Mouse (Mus musculus) kidney, postnatal 0 days (tissue): ENCODE data around the gene Fxyd6. TPM values are rescaled to one million over a fixed set of nuclear protein-coding genes. Genes with fewer than 3 reads are reported as not detected.

Experiments used
- ATAC-seq: fragments of 200-750 bp; cut with Nextera tagmentation; replicated peaks from 2 replicates; pipeline ENCODE4 v1.8.0; 2017; ENCODE audit warnings: low read depth, moderate number of reproducible peaks, moderate TSS enrichment, moderate library complexity; ENCODE audit not compliant: low FRiP score
- DNase-seq: peaks from one replicate; pipeline ENCODE4 v3.0.0-alpha.2; 2016; ENCODE audit warnings: low spot score
- H3K27ac ChIP-seq: fragments of 300-500 bp; sonication (generic); 2 replicates; pipeline ENCODE4 v1.5.1; 2014; ENCODE audit warnings: mild to moderate bottlenecking
- H3K27me3 ChIP-seq: fragments of 300-500 bp; sonication (generic); 2 replicates; pipeline ENCODE4 v1.6.1; 2014; ENCODE audit warnings: low read length, mixed read lengths; ENCODE audit not compliant: insufficient read depth
- H3K36me3 ChIP-seq: fragments of 300-500 bp; sonication (generic); 2 replicates; pipeline ENCODE4 v1.6.1; 2014; ENCODE audit warnings: low read length, mixed read lengths; ENCODE audit not compliant: insufficient read depth
- H3K4me1 ChIP-seq: fragments of 300-500 bp; sonication (generic); replicated peaks from 2 replicates; pipeline ENCODE4 v1.6.1; 2014; ENCODE audit warnings: antibody characterized with exemption, low read length, mixed read lengths; ENCODE audit not compliant: insufficient read depth
- H3K4me2 ChIP-seq: fragments of 300-500 bp; sonication (generic); 2 replicates; pipeline ENCODE4 v1.6.1; 2014; ENCODE audit warnings: mild to moderate bottlenecking, low read length, moderate library complexity, mixed read lengths
- H3K4me3 ChIP-seq: fragments of 300-500 bp; sonication (generic); replicated peaks from 2 replicates; pipeline ENCODE4 v1.5.1; 2014; ENCODE audit warnings: low read depth, low read length
- H3K9ac ChIP-seq: fragments of 300-500 bp; sonication (generic); 2 replicates; pipeline ENCODE4 v1.6.1; 2014; ENCODE audit warnings: low read depth, low read length
- H3K9me3 ChIP-seq: fragments of 300-500 bp; sonication (generic); replicated peaks from 2 replicates; pipeline ENCODE4 v1.6.1; 2016; ENCODE audit warnings: low read length, inconsistent platforms, mixed read lengths
- CTCF ChIP-seq: IDR thresholded peaks from 2 replicates; pipeline ENCODE4 v1.5.1; 2016; ENCODE audit warnings: antibody characterized with exemption, low read depth, mild to moderate bottlenecking, moderate library complexity
- WGBS: fragments of 180-500 bp; shearing (Covaris S2); extraction: QIAGEN DNeasy Blood & Tissue Kit; methylation state at CpG from one replicate; pipeline ENCODE4 v1.1.7; 2014; 5-methylcytosine and 5-hydroxymethylcytosine counted together
- polyA plus RNA-seq: library from polyadenylated mRNA; unstranded; fragments of >200 nt; fragmentation: Nextera tagmentation; extraction: Ambion mirVana; gene quantifications from 2 replicates; pipeline ENCODE4 v1.2.1, GENCODE M21; 2015

Gene Fxyd6
- polyA plus RNA-seq, 1 experiment from 2014 or later: 141 TPM

- Histone ChIP-seq H3K27ac (no peak overlapping the region), H3K36me3 (no peaks in the 10 kb centered on the region), H3K9ac (no peak overlapping the region), H3K4me1 (no peaks in the 10 kb centered on the region), H3K9me3 (no peaks in the 10 kb centered on the region), H3K27me3 (no peaks in the 10 kb centered on the region), H3K4me3 (no peak overlapping the region), H3K4me2 (no peak overlapping the region)
- DNase-seq: no peak
- no peak for ATAC-seq
- TF ChIP-seq CTCF: peak; percentile 51
- WGBS: 67% methylated on average over 8 of the region's 8 CpGs
Measured at GRCm38 (mm10) chr9:45421209-45421608, 51.2 kb downstream of the Fxyd6 start.

GRCm38 (mm10) chr9:45422761-45423298, 52.8 kb downstream of the Fxyd6 start:
- 70% methylated on average over 7 of the region's 7 CpGs for WGBS
- DNase-seq (no peak), ATAC-seq (no peak)
- Histone ChIP-seq H3K9ac (no peak overlapping the region), H3K4me2 (no peak overlapping the region), H3K36me3 (no peaks in the 10 kb centered on the region), H3K27me3 (no peaks in the 10 kb centered on the region), H3K4me3 (no peak overlapping the region), H3K27ac (no peak overlapping the region), H3K4me1 (no peaks in the 10 kb centered on the region), H3K9me3 (no peaks in the 10 kb centered on the region)
- TF ChIP-seq CTCF: no peak

- H3K9ac ChIP-seq: no peak within 1 kb of the TSS
- H3K9me3 ChIP-seq: no peaks in the 10 kb centered on the region
- ATAC-seq (no peak), DNase-seq (no peak)
- no peak within 1 kb of the TSS for H3K4me3 ChIP-seq
- H3K4me1 ChIP-seq: peaks cover 9% of the 10 kb centered on the region
- H3K27me3 ChIP-seq: peaks cover 29% of the 10 kb centered on the region
- H3K4me2 ChIP-seq: no peak within 1 kb of the TSS
- H3K27ac ChIP-seq: no peak within 1 kb of the TSS
- H3K36me3 ChIP-seq: no peaks in the 10 kb centered on the region
- 87% methylated on average over 4 of the region's 4 CpGs for WGBS
- TF ChIP-seq CTCF: no peak
Measured at GRCm38 (mm10) chr9:45426456-45426855, 56.5 kb downstream of the Fxyd6 start, which contains the start of gene Dscaml1. TSS of gene Dscaml1 (plus strand) at chr9:45426628.

- no peak overlapping the region for H3K27ac ChIP-seq
- H3K36me3 ChIP-seq: no peaks in the 10 kb centered on the region
- no peak overlapping the region for H3K4me3 ChIP-seq
- no peak overlapping the region for H3K9ac ChIP-seq
- DNase-seq: no peak
- H3K4me2 ChIP-seq: no peak overlapping the region
- no peaks in the 10 kb centered on the region for H3K9me3 ChIP-seq
- WGBS: 32% methylated on average over 5 of the region's 5 CpGs
- H3K4me1 ChIP-seq: peaks cover 9% of the 10 kb centered on the region
- no peak for TF ChIP-seq CTCF
- peaks cover 43% of the 10 kb centered on the region for H3K27me3 ChIP-seq
- no peak for ATAC-seq
Measured at GRCm38 (mm10) chr9:45429392-45429791, 59.4 kb downstream of the Fxyd6 start.

- TF ChIP-seq CTCF: no peak
- no peak for DNase-seq
- H3K9ac ChIP-seq: 0 out of 2 replicates have a peak overlapping the region, but pooled peaks have one; percentile 31
- WGBS: 2% methylated on average over 50 of the region's 54 CpGs
- H3K9me3 ChIP-seq: no peaks in the 10 kb centered on the region
- H3K4me2 ChIP-seq: peak overlapping the region; percentile 53
- peak overlapping the region; percentile 26 for H3K4me3 ChIP-seq
- peaks cover 43% of the 10 kb centered on the region for H3K27me3 ChIP-seq
- 0 out of 2 replicates have a peak, but pooled peaks have one; percentile 25 for ATAC-seq
- no peak overlapping the region for H3K27ac ChIP-seq
- no peaks in the 10 kb centered on the region for H3K36me3 ChIP-seq
- H3K4me1 ChIP-seq: peaks cover 9% of the 10 kb centered on the region
Measured at GRCm38 (mm10) chr9:45429951-45430697, 60.1 kb downstream of the Fxyd6 start.

GRCm38 (mm10) chr9:45430698-45430959, 60.6 kb downstream of the Fxyd6 start:
- H3K27me3 ChIP-seq: peaks cover 43% of the 10 kb centered on the region
- no peak for DNase-seq
- ATAC-seq: no peak
- peak overlapping the region; percentile 53 for H3K4me2 ChIP-seq
- no peak for TF ChIP-seq CTCF
- H3K36me3 ChIP-seq: no peaks in the 10 kb centered on the region
- H3K4me1 ChIP-seq: peaks cover 9% of the 10 kb centered on the region
- no peak overlapping the region for H3K27ac ChIP-seq
- no peaks in the 10 kb centered on the region for H3K9me3 ChIP-seq
- 2% methylated on average over 13 of the region's 17 CpGs for WGBS
- peak overlapping the region; percentile 26 for H3K4me3 ChIP-seq
- H3K9ac ChIP-seq: peak overlapping the region; percentile 31; the same call in 1 of the 2 replicates
